Mouse (Mus musculus) liver, adult 2 months (tissue): ENCODE measurements around the gene Adcy2. TPM values are rescaled to one million over a fixed set of nuclear protein-coding genes. Genes with fewer than 3 reads are reported as not detected.

Experiments used
- DNase-seq: peaks from one replicate; pipeline ENCODE4 v3.0.0-alpha.2; 2011; ENCODE audit warnings: low read depth, low spot score; ENCODE audit errors: extremely low read depth
- H3K27ac ChIP-seq: fragments of 200-500 bp; replicated peaks from 2 replicates; pipeline ENCODE4 v1.5.1; 2012; ENCODE audit warnings: low read depth, mild to moderate bottlenecking, control low read depth, inconsistent platforms, low read length; ENCODE audit not compliant: insufficient read depth
- H3K27me3 ChIP-seq: fragments of 200-500 bp; 2 replicates; pipeline ENCODE4 v1.6.1; 2012; ENCODE audit warnings: mild to moderate bottlenecking, moderate library complexity, low read length, inconsistent platforms; ENCODE audit not compliant: control insufficient read depth, insufficient read depth
- H3K36me3 ChIP-seq: fragments of 200-500 bp; 2 replicates; pipeline ENCODE4 v1.6.1; 2012; ENCODE audit warnings: low read length, inconsistent platforms; ENCODE audit not compliant: control insufficient read depth, insufficient read depth
- H3K4me1 ChIP-seq: fragments of 200-500 bp; 2 replicates; pipeline ENCODE4 v1.6.1; 2011; ENCODE audit warnings: low read length; ENCODE audit not compliant: control insufficient read depth, insufficient read depth
- H3K4me3 ChIP-seq: fragments of 200-500 bp; 2 replicates; pipeline ENCODE4 v1.5.1; 2011; ENCODE audit warnings: low read depth, mild to moderate bottlenecking, control low read depth, low read length, moderate library complexity; ENCODE audit not compliant: insufficient read depth
- H3K79me2 ChIP-seq: fragments of 200-500 bp; 2 replicates; pipeline ENCODE4 v1.6.1; 2012; ENCODE audit warnings: inconsistent platforms, mild to moderate bottlenecking, low read length, moderate library complexity; ENCODE audit not compliant: control insufficient read depth, insufficient read depth
- H3K9ac ChIP-seq: fragments of 200-500 bp; 2 replicates; pipeline ENCODE4 v1.6.1; 2012; ENCODE audit warnings: low read depth, mild to moderate bottlenecking, control low read depth, inconsistent platforms, low read length
- CTCF ChIP-seq: fragments of 200-500 bp; IDR thresholded peaks from 2 replicates; pipeline ENCODE4 v1.5.1; 2011; ENCODE audit warnings: low read depth, low read length, control low read depth
- POLR2A ChIP-seq: fragments of 200-500 bp; IDR thresholded peaks from 2 replicates; pipeline ENCODE4 v1.6.1; 2011; ENCODE audit warnings: low read length, control low read depth; ENCODE audit not compliant: insufficient read depth; ENCODE audit errors: extremely low read depth
- WGBS: fragments of 180-500 bp; shearing (Covaris S2); methylation state at CpG from one replicate; pipeline ENCODE4 v1.1.7; 2018; 5-methylcytosine and 5-hydroxymethylcytosine counted together
- polyA plus RNA-seq: library from polyadenylated mRNA; depleted of rRNA; stranded (reverse); fragments of >200 nt; gene quantifications from 2 replicates; pipeline ENCODE4 v1.2.3, GENCODE M21; 2012
- total RNA-seq: library from RNA; depleted of rRNA; stranded (reverse); fragments of >200 nt; gene quantifications from 2 replicates; pipeline ENCODE4 v1.2.3, GENCODE M21; 2014

Gene Adcy2
- total and polyA plus RNA-seq, 2 experiments: 0.09 to 0.11 TPM

DNA sequence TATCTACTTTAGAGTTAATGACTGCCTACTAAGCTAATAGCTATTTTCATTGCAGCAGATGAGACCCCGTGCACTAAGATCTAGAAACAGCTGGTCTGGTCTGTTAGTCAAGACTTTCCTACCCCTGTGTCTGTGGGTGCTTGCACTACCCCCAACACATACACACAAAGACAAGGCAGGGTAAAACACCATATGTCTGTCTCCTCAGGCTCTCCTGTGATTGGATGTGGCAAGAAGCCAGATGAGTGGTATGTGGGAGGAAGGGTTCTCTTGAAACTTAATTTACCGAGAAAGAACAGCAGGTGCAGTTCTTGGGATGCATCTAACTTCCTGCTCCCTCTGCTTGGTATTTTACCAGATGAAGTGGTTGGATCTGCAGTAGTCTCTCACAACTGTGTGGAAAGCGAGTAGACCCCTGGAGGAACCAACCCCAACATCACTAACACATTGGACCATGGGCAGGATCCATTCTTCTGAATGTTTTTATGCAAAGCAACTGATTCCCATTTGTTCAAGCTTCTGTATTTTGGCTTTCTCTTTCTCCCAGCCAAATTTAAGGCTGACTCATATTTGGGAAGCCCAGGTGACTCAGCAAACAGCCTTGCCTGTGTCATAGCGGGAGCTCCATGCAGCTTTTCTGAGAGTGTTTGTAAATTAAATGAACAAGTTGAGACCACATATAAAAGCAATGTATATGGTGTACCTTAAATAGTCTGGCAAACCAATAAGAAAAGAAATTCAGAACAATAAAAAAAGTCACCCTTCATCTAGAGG lies 183.4 kb downstream of the Adcy2 start:
- Histone ChIP-seq H3K79me2 (no peaks in the 10 kb centered on the region), H3K4me1 (no peaks in the 10 kb centered on the region), H3K9ac (no peak overlapping the region), H3K27ac (no peak overlapping the region), H3K27me3 (no peaks in the 10 kb centered on the region), H3K4me3 (no peak overlapping the region), H3K36me3 (no peaks in the 10 kb centered on the region)
- no peak for TF ChIP-seq CTCF
- TF ChIP-seq POLR2A: no peak
- 79% methylated on average over 4 of the region's 4 CpGs for WGBS
- DNase-seq: no peak

GRCm38 (mm10) chr13:68811185-68811584 lies 188.2 kb downstream of the Adcy2 start:
- 97% methylated on average over 3 of the region's 3 CpGs for WGBS
- no peaks in the 10 kb centered on the region for H3K36me3 ChIP-seq
- no peak overlapping the region for H3K4me3 ChIP-seq
- H3K4me1 ChIP-seq: no peaks in the 10 kb centered on the region
- no peak overlapping the region for H3K9ac ChIP-seq
- H3K27me3 ChIP-seq: no peaks in the 10 kb centered on the region
- no peak for DNase-seq
- TF ChIP-seq POLR2A: no peak
- TF ChIP-seq CTCF: no peak
- no peaks in the 10 kb centered on the region for H3K79me2 ChIP-seq
- no peak overlapping the region for H3K27ac ChIP-seq

DNA sequence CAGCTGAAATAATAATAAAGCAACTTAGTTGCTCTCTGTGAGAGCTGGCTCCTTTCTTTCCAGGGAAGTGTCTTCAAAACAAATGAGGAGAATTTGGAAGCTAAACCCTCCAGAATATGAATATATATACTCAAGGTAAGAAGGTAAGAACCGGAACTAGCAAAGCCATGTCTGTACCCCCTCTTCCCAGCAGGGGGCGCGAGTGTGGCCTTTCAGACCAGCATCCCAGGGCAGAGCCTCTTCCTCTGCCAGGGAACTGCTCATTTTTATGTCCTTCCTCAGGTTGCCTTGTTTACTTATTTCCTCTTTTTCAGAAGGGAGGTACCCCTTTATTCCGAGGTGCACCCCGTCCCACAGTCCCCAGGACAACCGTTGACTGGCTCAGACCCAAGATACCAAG lies 199.6 kb downstream of the Adcy2 start:
- Histone ChIP-seq H3K27me3 (no peaks in the 10 kb centered on the region), H3K36me3 (no peaks in the 10 kb centered on the region), H3K4me1 (no peaks in the 10 kb centered on the region), H3K4me3 (no peak overlapping the region), H3K27ac (no peak overlapping the region), H3K79me2 (no peaks in the 10 kb centered on the region), H3K9ac (no peak overlapping the region)
- peak; percentile 23 for DNase-seq
- no peak for TF ChIP-seq POLR2A
- peak; percentile 77 for TF ChIP-seq CTCF
- 57% methylated on average over 6 of the region's 6 CpGs for WGBS

- H3K27me3 ChIP-seq: no peaks in the 10 kb centered on the region
- H3K9ac ChIP-seq: no peak overlapping the region
- H3K79me2 ChIP-seq: no peaks in the 10 kb centered on the region
- H3K4me3 ChIP-seq: no peak overlapping the region
- H3K36me3 ChIP-seq: no peaks in the 10 kb centered on the region
- H3K27ac ChIP-seq: no peak overlapping the region
- no peak for DNase-seq
- H3K4me1 ChIP-seq: peaks cover 7% of the 10 kb centered on the region
- no peak for TF ChIP-seq CTCF
- TF ChIP-seq POLR2A: no peak
Observed at GRCm38 (mm10) chr13:68793286-68793685, 206.1 kb downstream of the Adcy2 start.

DNA sequence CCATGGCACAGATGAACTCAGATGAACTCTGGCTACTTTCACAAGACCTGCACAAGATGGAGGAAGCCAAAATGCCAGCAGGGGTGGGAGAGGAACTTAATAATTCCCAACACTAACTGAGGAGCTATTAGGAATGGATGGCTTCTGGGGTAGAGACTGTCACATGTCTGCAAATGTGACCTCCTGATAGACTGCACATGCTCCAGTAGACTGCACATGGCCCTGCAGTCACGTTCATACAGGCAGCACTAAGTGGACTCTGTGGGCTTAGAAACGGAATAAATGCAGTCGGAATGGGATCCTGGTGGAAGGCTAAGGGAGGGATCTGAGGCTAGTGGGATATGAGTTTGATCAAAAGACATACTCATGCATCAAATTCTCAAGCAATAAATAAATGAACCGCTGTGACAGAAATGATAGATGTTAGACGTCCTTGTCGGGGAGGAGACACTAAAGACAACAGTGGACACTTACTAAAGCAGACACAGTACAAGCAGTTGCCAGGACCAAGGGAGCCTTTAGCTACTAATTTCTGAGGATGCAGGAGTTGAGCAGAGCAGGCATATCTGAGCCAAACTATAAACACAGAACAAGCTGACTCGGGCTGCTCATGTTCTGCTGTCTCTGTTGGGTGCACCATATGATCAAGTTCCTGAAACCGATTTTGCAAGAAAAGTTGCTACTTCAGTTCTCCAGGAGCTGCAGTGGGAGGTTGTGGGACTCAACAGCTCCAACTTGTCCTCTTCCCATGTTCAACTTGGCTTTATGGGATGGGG lies 211.9 kb downstream of the Adcy2 start:
- WGBS: 82% methylated on average over 8 of the region's 8 CpGs
- TF ChIP-seq CTCF (no peak), POLR2A (no peak)
- no peak overlapping the region for H3K27ac ChIP-seq
- H3K4me1 ChIP-seq: peaks cover 7% of the 10 kb centered on the region
- no peak overlapping the region for H3K4me3 ChIP-seq
- no peak overlapping the region for H3K9ac ChIP-seq
- H3K79me2 ChIP-seq: no peaks in the 10 kb centered on the region
- no peak for DNase-seq
- no peaks in the 10 kb centered on the region for H3K27me3 ChIP-seq
- H3K36me3 ChIP-seq: no peaks in the 10 kb centered on the region

- H3K27me3 ChIP-seq: no peaks in the 10 kb centered on the region
- no peak overlapping the region for H3K27ac ChIP-seq
- no peak overlapping the region for H3K9ac ChIP-seq
- WGBS: 51% methylated on average over 1 of the region's 1 CpGs
- no peak for TF ChIP-seq POLR2A
- TF ChIP-seq CTCF: no peak
- H3K4me1 ChIP-seq: no peaks in the 10 kb centered on the region
- H3K79me2 ChIP-seq: no peaks in the 10 kb centered on the region
- DNase-seq: no peak
- no peaks in the 10 kb centered on the region for H3K36me3 ChIP-seq
- no peak overlapping the region for H3K4me3 ChIP-seq
Observed at GRCm38 (mm10) chr13:68783096-68783495, 216.2 kb downstream of the Adcy2 start.
